Mouse (Mus musculus): ENCODE results near the gene Nrxn2.

Nrxn2 gene

DNA sequence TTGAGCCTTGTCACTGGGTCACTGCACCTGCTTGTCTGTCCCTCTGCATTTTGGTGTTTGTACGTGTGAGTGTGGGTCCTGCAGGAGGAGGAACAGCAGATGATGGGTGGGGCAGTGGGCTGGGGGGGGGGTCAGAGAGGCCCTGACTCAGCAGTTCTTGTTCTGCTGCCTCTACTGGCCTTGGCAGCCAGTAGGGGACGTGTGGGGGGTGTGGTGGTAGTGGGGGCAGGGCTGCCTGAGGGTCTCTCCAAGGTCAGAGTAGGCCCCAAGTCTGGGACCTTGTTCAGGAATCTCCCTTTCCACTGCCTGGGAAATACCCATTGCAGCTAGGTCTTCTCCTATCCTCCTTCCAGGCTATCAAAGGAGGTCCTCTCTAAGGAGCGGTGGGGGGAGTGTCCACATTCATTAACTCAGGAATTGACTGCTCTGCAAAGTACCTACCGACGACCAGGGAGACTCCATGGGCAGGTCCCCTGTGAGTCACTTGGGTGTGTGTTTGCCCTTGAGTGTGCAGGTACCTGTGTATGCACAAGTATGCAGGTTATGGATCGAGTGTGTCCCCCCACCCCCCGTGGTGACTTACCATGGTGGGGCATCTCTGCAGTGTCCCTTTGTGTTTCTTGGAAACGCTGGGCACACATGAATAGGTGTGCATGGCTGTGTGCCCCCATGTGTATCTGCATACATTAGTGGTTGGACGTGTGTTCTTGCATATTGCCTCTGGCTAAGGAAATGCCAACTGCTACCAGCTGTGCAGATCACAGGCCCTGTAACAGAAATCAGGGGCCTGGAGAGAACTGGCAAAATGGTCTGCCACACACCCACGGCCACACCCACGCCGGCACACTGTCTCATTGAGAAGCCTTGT, 1.4 kb upstream of the Nrxn2 start:
- DNase-seq, result no peak

DNA sequence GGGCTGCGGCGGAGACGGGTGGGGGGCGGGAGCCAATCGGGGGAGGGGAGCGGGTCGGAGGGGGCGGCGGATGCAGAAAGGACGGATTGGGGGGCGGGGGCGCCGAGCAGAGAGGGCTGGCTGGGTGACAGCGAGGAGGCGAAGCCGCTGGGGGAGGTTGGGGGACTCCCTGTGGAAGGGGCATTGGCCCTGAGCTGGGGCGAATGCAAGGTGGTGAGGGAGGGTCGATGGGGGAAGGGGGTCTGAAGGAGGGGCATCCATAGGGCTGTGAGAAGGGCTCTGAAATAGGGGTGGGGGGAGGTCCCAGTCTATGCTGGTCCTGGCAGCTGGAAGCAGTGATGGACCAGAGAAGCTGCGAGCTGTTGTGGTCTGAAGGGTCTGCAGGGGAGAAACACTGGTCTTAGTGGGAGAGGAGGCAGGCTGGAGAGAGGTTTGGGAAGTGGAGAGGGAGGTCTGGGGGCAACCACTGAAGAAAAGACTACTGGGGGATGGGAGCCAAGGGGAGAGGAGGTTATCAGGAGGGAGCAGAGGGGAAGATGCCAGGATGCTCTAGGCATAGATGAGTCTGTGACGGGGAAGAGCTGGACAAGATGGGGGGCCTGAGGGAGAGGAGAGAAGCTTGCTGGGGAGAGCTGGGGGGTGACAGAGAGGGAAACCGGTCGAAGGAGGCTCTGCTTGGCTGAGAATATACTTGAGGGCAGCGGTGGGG, 607 bp downstream of the Nrxn2 start:
- DNase-seq, result no peak

DNA sequence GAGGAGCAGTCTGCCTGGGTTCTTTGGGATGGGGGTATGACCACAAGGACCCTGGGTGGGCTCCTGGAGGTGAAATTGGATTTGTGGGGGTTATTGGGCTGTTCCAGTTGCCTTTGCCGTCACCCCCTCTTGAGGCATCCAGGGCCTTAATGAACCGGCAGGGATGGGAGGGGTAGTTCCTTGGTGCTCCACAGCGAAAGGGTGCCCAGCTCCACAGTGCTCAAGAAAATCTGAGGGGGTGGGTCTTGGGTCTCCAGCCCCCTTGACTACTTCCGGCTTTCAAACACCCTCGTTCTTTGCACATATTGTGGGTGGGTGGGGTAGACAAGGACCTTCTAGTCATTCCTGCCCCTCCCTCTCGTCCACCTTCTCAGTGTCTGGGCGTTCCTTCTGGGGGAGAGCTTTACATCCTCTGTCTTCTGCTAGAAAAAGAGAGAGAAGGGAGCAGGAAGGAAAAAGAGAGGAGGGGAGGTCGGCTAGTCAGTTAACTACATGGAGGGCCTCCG, 1.3 kb downstream of the Nrxn2 start:
- no peak for DNase-seq

DNA sequence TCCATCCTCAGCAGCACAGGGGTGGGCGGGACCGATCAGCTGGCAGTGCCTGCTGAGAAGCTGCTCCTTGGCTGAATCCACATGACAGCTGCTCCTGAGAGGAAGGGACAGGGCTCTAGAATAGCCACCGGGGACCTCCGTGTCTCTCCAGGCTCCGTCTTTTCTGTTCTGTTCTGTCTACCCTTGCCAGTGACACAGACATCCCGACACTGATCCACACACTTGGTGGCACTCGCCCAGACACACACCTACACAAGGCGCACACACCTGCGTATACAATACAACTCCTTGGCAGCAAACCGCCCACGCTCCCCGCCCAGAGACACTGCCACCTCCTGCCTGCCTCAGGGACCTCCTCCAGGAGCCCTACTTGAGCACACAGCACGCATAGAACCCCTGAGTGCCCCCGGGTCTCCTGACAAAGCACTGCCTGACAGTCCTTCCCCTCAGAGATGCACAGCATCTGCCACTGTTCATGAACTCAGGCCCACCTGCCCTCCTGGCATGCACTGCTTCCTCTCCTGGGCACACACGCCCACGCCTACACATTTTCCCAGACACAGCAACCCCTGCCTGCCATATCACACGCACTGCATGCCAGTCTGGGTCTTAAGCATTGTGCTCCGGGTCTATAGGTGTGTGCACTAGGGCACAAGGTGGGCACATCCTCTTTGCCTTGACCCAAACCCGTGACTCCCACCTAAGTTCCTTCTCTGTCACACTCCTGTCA, 2.1 kb downstream of the Nrxn2 start:
- no peak for DNase-seq

DNA sequence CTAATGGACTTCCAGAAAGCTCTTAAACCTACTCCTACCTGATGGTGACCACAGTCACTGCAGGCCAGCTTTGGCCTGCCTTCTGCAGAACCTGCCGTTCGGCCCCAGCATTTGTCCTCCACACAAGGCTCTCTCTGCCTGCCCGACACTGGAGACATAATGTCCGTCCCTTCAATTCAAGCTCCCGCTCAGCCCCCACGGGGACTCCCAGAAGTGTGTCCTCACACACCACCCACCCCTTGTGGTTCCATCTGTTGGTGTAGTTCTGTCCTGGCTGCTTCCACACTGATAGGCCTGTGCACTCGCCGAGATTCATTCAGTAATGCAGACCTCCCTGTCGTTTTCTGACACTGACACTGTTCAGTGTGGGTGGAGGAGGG, 2.7 kb downstream of the Nrxn2 start:
- no peak for DNase-seq

DNA sequence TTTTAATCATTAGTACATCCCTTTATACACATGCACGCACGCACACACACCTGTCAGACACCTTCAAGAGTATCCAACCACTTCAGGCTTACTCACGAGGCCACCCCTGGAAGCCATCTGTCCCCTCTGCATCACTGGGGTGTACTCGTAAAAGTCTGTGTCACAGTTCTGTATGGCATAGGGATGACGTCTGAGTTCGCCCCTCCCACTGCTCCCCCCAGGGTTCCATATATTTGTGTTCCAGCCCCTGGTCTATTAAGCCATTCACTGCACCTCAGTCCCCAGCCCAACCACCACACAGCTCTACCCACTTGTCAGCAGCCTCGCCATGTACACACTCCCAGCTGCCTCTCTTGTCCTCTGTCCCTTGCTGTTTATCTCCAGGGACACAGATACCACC, 3.5 kb downstream of the Nrxn2 start:
- no peak for DNase-seq

DNA sequence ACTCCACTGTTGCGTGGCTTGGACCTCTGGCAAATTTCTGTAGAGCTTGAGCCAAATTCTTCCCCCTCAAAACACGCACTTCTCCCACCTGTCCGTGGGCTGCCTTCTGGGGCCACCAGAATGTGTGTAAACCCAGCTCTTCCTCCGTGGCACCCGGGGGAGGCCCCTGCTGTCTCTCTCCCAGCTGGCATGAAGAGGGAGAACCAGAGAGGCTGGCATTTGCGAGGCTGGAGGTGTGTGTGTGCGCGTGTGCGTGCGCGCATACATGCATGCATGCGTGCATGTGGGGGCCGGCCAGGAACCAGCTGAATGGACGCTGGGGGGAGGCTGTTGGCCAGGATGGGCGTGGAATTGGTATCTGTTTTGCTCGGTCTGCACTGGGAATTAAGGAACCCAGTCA, 4.7 kb downstream of the Nrxn2 start:
- DNase-seq, result no peak

DNA sequence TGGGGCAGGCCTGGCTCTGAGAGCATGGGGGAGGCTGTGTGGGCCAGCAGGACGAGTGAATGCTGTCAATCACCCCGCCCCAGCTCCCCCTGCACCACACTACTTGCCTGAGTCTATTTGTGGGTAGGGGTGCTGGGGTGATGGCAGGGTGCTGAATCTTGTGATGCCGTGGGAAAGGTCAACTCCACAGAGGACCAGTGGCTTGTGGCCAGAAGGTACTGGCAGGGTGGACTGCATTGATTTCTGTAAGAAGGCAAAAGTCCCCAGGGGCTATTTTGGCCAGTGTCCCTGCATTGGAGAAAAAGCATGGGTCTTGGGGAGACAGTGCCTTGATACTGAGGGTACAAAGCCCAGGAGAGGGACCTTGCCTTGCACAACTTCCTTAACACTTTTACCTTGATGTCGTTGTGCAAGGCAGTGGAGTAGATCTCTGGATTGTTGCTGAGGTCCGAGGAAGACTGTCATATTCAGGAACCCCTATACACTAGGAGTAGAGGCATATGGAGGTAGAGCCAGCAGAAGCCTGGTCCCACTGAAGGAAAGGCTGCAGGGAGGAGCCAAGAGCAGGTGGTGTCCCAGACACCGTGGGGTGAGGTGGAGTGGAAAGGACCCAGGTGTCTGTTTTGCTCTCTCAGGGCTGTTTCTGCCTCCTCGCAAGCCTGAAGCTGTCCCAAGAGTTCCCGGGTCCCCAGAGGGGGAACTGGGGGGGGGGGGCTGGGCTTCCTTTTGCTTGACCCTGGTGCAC, 5.8 kb downstream of the Nrxn2 start:
- DNase-seq, result no peak

DNA sequence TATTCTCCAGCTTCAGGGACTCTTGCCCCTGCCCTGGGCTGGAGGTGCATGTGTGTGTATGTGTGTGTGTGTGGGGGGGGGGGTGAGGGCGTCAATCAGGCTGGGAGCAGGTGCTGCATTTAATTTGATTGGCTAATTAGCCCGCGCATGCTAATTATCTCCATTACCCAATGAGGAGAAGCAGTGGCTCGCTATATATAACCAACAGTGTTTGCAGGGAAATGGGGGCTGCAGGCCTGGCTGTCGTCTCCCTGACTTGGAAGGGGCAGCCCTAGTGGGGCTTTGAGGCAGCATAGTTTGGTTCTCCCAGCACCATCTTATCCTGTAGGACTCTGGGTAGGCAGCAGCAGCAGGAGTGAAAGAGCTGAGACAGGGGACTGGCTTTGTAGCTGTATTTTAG, 7.1 kb downstream of the Nrxn2 start:
- no peak for DNase-seq

DNA sequence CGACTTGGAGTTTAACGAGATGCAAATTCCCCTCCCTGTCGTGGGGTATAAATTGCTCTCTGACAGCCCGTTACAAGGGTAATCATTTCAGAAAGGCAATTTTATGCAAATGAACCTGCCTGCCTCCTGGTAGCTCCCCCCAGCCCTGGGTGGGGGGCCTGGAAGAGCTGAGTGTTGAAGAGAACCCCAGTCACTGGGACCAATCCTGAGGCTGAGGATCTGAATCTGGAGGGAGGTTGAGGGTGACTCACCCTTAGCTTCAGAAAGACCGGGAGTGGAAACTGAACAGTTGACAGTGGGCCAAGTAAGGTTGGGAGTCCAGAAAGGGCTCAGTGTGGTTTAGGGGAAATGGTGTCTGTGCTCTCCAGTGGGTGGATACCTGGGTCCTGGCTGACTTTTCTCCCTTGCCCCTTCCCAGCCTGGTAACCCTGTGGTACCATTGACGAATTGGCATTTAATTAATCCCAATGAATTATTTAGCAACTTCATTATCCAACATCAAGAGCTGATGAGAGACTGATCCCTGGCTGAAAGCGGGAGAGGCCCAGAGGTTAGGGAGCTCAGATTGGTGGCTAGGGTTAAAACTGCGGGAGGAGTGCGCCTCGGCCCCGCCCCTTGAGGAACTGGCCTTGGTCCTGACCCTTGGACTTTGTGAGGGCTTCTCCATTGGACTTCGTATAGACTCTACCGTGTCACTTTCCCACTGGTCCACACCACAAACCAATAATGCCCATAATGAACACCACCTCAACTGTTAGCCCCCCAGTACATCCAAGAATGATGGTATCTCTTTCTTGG, 8.4 kb downstream of the Nrxn2 start:
- DNase-seq, result peak; percentile 65 to 67

DNA sequence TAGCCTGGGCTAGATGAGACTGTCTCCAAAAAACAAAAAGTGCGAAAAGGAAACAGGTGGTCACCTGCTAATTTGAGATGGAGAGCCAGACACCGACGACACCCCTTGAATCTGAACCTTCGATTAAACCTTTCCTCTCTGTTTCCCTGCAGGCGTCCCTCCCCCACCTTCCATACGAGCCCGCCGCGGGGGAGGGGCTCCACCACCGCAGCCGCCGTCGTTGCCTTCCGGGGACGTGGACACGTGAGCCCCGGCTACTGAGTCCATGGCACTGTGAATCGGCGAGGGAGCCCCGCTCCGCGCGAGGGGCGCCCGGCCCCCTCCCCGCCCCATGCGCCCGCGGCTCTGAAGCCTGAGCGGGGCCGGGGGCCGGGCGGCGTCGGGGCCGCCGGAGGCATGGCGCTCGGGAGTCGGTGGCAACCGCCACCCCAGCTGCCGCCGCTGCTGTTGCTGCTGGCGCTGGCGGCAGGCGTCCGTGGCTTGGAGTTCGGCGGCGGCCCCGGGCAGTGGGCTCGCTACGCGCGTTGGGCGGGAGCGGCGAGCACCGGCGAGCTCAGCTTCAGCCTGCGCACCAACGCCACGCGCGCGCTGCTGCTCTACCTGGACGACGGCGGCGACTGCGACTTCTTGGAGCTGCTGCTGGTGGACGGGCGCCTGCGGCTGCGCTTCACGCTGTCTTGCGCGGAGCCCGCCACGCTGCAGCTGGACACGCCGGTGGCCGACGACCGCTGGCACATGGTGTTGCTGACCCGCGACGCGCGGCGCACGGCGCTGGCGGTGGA, 9.3 kb downstream of the Nrxn2 start:
- DNase-seq, result peak in 1 of 2 experiments; percentile 36

DNA sequence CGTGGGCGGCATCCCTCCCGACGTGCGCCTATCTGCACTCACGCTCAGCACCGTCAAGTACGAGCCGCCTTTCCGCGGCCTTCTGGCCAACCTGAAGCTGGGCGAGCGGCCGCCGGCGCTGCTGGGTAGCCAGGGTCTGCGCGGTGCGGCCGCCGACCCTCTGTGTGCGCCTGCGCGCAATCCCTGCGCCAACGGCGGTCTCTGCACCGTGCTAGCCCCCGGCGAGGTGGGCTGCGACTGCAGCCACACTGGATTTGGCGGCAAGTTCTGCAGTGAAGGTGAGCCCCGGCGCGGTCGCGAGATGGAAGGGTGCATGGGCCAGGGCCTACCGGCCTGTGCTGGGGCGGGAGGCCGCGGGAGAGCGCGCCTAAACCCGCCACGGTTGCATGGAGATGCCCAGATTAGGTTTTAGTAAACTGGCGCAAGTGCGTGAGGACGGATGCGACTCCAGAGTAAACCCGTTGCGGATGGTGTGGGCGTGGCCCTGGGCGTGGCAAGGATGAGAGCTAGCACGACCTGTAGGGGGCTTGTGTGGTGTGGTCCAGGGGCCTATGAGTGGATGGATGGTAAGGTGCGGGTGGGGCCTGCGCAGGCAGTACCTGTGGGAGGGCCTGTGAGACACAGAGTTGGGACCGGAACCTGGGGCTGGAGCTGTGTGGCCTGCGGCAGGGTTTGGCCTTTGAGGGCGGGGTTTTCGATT, 10.1 kb downstream of the Nrxn2 start:
- no peak for DNase-seq

DNA sequence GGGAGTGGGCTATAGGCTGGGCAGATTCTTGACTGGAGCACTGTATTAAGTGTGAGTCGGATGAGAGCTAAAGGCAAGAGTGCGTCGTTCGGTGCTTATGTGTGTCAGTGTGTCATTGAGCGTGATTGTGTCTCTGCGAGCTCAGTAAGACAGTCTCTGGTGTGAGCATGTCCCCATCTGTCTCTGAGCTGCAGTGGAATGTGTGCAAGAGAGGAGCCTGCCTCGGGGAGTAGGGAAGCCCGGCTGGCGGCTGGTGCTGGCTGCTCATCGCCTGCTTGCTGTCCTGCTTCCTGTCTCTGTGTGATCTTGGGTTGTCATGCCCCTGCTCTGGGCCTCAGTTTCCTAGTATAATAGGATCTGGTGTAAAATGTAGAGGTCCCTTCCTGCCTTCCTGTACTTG, 24.5 kb downstream of the Nrxn2 start:
- DNase-seq, result no peak

DNA sequence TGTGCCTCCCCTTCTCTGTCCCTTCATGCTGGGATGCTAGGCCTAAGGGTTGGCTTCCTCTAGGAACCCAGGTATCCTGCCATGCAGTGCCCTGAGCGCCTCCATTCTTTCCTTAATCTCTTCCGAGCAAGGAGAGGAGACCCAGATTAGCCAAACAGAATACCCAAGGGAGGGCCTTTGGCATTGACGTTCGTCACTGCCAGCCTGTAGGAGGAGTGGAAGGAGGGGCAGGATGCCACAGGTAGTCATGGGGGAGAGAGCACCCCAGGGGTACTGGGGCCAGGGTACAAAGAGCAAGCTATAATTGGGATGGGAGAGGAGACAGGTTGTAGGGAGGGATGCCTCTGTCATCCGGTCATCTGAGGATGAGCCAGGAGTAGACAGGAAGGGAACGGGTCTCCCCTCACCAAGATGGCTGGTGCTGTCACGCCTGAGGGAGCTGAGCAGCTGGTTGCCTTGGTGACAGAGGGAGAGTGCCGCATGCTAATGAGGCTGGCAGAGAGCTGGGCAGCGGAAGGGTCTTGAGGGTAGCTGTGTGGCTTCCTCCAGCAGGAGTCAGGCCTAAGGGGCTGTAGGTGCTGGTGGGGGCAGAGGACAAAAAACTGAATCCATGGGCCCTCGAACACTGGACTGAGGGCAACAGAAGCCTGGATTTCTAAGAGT, 27.4 kb downstream of the Nrxn2 start:
- DNase-seq, result no peak

DNA sequence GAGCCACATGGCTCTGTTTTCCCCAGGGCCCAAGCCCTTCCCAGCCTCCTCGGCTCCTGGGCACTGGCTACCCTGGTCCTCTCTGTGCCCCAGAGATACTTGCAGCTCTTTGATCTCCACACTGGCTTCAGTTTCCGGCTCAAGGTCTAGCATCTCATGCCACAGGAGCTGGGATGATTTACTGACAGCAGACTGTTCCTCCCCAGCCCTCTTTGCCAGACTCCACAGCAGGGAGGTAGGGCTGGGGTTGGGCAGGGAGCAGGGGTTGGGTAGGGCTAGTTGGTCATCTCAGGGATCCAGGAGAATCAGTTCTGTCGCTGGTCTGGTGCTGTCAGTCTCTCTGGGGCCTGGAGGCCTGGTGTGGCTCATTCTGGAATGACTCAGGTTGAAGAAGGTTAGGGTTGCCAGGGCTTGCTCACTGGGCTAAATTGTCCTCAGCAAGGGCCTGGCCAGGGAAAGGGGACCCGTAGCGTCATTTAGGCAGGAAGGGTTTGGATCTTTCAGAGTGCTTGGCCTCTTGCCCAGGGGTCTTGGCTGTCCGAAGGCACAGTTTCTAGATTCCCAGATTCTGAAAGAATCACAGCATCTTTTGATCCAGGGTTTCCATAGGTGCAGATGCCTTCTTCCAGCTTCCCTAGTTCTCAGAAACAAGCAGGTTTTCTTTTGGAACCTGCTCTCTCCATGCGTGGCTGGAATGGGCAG, 28.4 kb downstream of the Nrxn2 start:
- DNase-seq, result no peak

DNA sequence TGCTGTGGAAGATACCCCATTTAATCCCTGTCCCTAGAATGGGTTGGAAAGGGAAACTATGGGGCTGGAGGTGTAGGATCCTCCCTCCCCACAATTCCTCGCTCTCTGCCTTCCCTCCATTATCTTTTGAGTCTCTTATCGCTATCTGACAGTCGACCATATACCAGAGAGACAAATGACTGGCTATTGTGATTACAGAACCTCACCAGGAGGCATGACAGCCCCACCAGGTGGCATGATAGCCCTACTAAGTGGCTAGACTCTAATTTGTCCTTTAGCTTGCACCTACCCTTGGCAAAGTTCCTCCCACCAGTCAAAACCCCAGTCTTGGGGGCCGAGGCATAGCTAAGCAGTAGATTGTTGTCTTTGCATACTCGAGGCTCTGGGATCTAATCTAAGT, 30.2 kb downstream of the Nrxn2 start:
- DNase-seq, result no peak

DNA sequence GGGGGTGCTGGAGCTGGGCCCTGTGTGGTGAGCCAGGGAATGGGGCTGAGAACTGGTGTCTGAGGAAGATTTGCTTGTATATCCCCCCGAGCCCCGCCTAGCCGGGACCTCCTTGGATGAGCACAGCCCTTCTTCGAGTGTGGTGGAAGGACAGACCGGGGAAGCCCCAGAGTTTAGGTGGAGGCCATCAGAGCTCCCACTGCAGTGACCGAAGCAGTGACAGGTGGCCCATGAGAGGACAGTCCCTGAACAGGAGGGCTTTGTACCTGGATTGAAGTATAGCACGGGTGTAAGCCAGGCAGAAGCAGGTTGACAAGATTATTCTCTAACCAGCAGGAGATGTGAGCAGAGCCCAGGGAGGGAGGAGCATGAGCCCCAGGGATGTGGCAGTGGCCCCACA, 31.3 kb downstream of the Nrxn2 start:
- no peak for DNase-seq

DNA sequence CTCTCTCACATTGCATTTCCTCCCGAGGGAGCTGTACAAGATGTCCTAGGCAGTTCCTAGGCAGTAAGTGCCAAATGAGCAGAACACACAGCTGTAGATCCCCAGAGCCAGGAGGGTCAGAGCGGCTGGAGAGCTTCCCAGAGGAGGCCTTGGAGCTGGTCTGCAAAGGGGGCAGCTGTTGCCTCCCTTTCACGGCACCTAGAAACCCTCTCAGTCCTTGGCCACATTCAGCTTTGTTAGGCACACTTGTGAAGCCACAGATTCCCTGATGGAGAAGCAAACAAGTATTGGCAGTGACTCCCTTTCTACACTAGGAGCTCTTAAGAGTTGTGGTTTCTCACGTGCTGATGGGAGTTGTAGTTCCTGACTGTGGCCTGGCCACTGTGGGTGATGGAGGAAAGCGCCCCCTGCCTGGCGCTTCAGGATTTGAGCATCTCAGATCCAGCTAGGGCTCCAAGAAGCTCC, 33.5 kb downstream of the Nrxn2 start:
- peak; percentile 82 to 87 for DNase-seq

DNA sequence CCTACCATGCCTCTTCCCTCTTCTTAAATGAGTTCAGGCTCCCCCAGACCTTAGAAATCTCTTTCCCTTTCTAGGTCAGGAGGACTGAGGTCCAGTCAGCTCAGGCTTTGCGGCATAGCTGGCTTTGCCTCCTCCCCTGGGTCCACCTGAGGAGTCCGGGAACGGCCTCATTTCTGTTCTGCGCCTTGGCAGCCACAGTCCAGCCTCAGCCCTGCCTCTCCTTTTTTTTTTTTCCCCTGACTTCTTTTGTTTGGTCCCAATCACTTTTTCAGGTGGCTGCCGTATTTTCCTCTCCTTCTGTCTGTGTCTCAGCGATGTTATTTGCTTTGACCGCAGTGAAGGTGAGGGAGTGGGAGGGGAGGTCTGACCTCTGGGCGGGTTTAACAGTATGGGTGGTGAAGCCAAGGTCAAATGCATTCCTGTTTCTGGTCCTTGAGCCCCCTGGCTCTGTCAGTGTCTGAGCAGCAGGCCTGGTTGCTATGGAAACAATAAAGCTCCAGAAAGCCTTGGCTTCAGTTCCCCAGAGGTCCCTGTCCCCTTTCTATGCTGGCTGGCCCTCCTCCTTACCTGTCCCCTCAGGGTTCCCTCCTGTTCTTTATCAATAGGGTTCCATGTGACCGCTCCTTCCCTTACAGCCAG, 34.3 kb downstream of the Nrxn2 start:
- DNase-seq, result no peak
